Mouse (Mus musculus) T-cell, adult 2 months (primary cell): ENCODE results near the gene Nostrin.

ENCODE experiments used
- DNase-seq: peaks from one replicate; pipeline ENCODE4 v3.0.0; 2022; ENCODE audit warnings: low spot score

The Nostrin gene

DNA sequence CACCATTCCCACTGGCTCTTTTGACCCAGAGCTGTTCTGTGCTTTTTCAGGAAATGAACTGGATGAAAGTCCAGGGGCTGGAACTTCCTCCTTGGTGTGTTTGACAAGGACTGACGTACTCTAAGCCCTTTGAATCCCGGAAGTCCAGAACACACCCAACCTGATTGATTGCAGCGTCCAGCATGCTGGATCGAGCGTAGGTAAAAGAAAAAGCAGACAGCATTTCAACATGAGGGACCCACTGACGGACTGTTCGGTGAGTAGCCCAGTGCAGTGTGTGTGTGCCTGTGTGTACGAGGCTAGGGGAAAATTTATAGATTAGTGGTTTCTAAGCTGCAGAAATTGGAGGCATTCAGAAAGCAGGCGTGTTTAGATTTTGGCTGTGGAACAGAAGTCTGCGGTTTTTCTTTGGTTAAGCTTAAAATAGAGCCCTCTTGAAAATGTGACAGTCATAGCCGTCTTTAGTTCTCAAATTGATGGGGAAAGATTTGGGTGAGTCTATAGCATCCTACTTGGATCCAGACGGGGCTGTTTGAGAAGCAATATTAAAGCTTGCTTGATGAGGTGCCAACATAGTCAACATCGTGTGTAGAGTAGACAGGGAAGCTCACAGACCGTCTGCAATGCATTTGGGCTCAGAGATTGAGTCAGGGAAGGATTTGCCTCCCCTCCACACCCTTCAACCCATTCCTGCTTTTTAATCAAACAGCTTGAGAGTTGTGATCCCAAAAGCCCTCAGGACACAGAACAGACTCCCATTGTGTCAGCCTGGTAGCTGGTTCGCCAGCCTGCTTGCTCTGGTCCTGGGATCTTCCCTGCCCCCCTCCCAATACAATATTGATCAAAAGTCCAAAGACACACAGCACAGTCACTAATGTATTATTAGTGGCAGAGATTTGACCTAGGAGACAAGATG lies at the start of gene Nostrin:
TSS of gene Nostrin (plus strand) at position 140 of the 916 bp plus-strand sequence.
- no peak for DNase-seq

DNA sequence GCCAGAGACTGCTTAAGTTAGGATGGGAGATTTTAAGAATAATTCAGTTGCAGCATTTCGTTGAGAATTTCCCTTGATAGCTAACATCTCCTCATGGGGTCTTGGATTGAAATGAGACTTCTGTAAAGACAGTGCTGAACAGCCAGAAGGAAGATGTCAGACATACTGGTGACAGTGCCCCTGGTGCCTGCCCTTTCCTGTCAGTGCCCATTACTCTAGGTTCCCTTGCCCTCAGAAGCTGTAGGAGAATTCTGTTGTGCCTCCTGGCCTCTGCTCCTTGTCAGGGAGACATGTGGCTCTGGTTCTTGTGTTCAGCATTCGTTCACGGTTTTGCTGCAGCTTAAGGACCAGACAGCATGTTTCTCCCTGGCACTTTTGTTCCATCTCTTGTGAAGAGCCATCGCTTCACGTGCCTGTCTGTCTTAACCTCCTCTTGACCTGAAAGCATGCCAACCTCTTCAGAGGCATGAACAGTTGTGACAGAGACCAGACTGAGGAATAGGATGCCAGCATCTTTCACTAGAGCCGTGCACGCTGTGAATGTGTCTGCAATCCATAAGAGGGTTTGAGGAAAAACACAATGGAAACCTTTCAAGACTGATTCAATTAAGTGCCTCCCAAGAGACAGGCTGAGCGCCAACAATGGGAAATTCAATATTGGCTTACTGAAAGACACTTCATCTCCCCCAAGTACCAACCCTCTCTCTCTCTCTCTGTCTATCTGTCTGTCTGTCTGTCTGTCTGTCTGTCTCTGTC lies 48.9 kb upstream of the Nostrin start:
- DNase-seq, result no peak

DNA sequence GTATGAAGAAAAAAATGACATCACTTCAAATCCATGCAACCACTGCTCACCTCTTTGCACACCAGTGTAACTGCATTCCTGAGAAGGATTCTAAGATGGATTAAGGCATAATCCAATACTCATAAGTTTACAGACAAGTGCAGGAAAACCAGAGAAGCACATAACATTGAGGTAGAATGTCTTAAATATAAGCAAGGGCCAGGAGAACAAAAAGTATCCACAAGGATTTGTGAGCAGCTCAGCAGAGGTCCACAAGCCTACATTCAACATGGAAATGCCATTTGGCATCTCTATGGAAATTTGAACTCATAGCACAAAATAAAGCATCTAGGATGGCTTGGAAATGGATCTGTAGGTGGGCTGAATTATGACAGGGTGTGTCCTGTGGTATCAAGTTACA lies 39.8 kb upstream of the Nostrin start:
- no peak for DNase-seq

DNA sequence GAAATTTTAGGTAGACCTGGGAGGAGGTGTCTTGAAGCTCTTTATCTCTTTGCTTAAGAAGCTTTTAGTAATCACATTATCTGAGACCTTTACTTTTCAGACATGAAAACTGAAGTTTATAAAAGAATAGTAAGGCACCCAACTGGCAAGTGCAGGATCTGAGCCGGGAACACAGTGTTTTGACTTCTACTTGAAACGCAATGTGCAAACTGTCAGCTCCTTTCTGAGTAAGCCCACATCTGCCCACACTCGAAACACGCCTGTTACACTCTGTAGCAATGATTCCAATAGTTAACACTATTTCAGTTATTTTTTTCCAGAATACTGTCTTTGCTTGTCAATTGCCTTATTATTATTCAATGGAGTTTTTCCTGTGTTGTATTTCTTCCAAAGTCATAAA lies 38.8 kb upstream of the Nostrin start:
- DNase-seq, result no peak

DNA sequence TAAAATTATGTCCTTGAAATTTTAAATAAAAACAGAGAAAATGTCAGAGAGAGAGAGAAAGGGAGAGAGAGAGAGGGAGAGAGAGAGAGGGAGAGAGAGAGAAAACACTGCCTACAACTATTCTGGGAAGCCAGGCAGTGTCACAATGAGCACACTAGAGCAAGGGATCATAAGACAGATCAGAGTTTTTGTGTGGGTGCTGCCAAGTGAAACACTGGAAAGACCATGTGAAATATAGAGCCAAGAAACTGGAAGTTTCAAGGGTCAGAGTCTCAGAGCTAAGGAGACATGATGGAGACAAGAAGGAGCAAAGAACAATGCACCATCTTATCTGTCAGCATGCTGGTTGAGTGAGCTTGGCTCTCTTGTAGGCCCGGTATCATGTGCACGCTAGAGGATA lies 38.1 kb upstream of the Nostrin start:
- DNase-seq, result no peak

DNA sequence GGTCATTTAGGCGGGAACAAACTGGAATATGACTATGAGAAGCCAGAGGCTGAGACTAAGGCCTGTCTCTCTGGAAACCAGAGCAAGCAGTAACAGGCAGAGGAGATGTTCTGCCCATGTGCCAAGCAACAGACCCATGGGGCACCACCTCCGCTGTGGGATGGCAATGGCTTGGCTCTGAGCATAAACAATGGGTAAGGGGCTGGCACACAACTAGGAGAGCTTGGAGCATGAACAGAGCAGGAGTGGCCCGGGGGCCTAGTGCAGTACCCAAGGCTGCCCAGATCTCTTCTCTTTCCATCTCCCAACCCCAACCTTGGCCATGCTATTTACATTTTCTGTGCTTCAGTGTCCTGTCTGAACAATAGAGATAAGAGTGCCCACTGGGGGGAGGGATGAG lies 36.9 kb upstream of the Nostrin start:
- no peak for DNase-seq

DNA sequence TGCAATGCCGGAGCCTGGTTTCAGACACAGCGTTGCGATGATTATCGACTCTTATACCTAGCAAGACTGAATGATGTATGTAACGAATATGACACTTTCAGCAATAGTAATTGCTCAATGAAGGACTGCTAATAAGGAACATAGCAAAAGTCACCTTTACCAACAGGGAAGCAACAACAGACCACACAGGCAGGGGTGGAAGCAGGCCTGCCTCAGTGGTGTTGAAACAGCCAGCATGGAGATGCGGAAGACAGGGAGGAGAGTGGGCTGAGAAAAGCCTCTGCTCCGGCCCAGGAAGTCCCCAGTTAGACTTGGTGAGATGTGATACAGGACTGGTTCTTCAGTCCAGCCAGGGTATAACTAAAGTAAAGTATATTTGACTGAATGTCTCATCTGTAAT lies 36.5 kb upstream of the Nostrin start:
- no peak for DNase-seq

DNA sequence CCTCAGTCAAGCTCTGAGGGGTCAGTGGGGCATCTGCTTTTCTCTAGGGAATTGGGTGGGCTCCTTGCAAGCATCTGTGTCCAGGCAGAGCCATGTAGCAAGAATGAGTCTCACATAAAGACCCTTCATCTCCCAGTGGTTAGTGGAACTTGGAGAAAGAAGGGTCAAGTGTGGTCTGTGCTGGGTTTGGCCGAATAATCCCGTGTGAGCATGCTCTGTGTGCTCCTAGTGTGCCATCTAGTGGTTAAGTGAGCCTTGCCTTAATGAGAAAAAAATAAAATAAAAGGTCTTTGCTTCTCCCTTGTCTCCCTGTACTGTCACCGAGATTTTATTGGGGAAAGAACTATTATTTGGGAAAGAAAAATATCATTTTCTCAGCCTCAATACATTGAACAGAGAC lies 34.9 kb upstream of the Nostrin start:
- no peak for DNase-seq

DNA sequence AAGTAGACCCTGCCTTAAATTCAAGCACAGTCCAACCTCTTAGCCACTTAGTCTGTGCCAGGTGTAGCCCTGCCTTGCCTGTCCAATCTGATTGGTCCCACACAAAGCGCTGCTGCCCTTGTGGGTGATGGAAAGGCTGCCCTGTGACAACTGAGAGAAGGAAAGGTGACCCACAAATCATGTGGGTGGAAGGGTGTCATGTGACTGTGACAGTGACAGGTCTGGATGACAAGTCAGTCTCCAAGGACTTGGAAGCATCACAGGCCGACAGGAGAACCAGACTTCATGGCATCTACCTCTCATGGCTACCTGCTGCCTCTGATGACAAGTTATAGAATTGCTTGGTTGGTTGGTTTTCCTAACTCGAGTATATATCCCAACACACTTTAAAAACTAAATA lies 32.1 kb upstream of the Nostrin start:
- DNase-seq, result no peak

DNA sequence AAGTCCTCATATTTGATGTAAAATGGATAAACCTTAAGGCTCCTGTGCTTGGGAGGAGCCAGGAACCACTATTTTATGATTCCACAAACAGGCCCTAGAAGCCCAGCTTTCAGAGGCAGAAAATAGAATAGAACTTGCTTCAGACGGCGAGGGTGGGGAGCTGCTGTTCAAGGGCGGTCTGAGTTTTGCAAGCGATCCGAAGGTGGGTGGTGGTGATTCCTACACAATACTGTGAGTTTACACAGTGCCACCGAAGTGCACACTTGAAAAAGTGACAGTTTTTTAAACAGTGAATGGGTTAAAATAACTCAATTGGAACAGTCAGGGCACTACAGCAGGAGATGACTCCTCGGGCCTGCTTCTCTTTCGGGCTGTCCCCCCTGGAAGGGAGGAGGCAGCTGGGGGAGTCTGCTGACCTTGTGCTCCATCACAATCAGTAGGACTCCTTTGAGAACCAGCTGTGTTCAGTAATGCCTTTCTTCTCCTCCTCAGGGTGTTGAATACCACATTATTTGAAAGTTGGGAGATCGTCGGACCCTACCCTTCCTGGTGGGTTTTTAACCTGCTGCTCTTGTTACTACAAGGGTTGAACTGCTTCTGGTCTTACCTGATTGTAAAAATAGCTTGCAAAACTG lies 31.0 kb upstream of the Nostrin start:
- no peak for DNase-seq

DNA sequence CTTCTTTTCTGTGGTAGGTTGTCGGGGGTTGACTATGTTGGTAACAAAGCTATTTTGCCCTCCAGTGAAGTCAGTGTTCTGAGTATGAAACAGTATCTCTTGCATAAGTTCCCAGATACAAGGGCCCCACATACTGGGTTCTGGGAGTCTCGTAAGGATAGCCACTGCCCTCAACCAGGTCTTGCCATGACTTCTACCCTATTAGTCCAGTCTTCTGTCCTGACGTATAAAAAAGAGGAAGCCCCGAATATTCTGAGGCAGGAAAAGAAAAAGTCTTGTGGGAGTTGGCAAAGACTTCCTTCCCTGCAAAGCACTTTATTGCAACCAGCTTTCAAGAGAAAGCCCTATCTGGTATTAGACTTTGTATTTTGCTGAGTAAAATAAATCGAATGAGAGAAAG lies 26.4 kb upstream of the Nostrin start:
- no peak for DNase-seq

DNA sequence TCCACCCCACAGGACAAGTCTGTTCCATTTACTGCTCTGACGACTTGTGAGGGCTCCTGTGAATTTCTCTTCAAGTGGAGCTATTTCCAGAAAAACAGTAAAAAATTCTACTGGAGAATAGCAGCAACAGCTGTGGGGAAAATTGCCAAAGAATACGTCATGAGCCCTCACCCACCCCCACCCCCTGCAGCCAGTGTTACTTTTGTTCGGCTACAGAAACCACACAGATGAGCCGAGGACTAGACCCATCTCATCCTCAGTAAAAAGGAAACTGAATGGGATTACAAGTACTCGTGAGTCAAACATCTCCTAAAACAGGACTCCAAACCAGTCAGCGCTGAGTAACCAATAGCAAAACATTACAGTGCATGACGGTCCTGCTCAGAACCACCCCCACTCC lies 25.9 kb upstream of the Nostrin start:
- no peak for DNase-seq

DNA sequence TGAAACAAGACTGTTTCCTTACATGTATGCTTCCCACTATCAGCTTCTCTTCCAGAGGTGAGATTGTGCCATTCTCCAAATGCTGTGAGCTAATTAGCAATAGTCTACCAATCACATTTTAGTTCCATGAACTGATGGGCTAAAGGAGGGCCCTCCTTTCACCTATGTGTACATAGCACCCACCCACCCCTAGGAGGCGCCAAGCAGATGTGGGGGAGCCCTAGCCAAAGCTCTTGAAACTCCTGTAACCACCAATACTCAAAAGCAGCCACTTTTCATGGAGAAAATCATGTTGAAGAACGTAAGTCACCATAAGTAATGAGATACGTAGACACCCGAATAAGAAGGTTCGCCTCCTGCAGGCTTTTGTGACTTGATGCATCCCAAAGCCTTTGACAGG lies 23.0 kb upstream of the Nostrin start:
- DNase-seq, result no peak

DNA sequence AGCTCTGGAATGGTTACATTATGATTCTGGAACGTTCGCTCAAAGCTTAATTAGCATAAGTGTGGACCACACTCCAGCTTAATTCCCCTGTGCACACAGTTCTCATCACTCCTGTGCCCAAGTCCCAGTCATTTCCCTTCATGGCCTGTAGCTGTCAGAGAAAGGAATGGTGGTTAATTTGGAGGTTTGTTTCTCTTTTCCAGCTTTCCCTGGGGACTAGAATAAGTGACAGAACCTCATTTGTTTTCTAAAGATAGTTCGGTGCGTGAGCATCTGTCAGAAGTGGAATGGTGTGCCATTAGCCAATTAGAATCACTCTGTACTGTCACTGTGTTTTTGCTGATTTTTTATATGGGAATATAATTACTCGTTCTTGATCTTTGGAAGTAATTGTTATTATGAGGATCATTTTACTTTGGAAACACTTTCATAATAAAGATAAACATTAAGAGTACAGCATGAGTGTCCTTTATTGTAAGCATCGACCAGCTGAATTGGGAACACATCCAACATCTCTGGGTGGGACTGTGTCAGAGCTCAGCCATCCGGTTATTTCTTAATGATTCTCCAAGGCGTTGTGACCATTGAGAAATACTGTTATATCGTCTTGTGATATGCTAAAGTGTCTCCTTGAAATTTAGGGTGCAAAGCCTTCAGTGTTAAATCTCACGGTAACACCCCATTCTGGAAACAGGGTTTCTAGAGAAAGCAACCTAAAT lies 21.6 kb upstream of the Nostrin start:
- no peak for DNase-seq

DNA sequence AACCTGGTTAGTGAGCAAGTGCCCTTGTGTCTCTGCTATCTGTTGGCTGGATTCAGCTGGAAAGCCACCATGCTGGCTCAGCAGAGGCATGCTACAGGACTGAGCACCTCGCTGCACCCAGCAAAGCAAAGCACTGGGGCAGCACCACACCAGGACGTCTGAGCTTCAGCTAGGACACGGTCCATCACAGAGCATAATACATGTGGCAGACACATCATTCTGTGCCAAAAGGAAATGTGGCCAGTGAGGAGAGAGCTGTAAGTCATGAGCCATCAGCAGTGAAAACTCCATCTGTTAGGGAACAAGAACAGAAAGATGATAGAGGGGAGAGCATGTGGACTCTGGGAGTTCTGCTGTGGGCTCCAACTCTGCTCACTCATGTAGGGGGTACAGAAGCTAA lies 19.7 kb upstream of the Nostrin start:
- no peak for DNase-seq

DNA sequence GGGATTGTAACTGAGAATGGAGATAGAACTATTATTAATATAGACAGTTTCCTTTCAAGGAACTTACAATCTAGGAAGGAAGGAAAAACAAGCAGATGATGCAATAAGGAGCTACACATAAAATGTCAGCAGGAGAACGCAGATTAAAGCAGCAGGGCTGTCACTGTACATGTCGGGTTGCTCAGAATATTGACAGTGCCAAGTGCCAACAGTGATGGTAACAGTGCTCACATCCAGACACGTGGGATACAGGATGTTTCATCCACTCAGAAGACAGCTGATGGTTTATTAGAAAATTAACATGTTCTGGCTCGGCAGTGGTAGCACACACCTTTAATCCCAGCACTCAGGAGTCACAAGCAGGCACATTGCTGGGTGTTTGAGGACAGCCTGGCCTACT lies 18.8 kb upstream of the Nostrin start:
- DNase-seq, result no peak

DNA sequence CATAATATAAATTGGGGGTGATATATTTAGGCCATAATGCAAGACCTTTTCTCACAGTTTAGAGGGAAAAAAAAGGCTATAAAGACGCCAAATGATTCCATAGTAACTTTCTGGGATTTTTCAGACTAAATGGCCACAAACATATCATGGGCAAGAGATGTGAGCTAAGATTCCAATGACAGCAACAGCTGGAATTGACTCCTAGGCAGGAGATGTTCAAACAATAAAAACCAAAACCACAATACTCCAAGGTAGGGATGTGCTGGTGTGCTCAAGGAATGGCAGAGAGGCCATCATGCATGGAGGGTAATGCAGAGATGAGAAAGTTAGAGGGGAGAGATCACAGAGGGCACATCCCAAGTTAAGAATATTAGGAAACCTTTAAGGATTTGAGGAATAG lies 16.6 kb upstream of the Nostrin start:
- no peak for DNase-seq

DNA sequence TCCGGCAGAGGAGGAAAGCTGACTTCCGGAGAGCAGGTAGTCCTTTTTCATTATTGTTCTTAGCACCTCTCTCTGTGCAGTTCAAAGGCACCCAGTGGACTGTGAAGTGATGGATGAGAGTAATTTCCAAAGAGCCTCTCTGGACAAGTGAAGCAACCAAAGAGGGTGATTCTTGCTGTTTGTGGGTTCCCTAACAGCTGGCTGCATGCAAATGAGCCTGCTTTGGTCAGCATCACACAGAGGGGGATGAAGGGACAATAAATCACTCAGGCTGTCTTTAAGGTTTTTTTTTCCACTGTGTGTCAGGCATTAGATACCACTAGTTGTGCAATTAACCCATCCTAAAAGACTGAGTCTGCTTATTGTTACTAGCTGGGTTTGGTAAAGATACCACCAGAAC lies 15.9 kb upstream of the Nostrin start:
- DNase-seq, result no peak

DNA sequence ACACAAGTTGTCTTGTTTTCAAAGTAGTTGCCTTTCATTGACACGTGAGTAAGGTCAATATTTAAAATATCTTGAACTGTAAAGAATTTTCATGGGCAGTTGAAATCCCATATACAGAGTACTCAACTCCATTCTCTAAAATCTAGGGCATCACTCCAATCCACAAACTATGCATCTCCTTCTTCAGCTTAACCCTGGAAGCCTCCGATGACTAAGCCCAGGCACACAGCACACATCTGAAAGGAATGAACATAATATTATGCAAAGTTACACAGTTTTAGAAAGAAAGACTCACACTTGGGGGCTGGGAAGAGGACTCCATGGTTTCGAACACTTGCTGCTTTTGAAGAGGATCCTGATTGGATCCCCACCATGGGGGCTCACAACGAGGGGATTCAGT lies 13.9 kb upstream of the Nostrin start:
- no peak for DNase-seq

DNA sequence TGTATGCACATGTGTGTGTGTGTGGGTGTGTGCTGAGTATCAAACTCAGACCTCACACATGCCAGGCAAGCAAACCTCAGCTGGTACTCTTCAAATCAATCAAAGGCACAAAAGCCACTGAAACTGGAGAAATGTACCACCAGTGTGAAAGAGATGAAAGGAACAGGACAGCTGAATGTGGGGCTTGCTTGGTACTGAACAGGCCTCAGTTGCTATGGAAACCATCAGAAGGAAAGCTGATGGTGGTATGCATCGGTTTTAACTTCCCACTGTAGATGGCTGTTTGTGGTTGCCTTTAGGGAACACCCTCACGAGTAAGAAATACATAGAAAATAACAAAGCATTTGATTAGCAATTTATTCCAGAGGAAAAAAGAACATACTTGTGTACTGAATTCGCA lies 10.2 kb upstream of the Nostrin start:
- no peak for DNase-seq

DNA sequence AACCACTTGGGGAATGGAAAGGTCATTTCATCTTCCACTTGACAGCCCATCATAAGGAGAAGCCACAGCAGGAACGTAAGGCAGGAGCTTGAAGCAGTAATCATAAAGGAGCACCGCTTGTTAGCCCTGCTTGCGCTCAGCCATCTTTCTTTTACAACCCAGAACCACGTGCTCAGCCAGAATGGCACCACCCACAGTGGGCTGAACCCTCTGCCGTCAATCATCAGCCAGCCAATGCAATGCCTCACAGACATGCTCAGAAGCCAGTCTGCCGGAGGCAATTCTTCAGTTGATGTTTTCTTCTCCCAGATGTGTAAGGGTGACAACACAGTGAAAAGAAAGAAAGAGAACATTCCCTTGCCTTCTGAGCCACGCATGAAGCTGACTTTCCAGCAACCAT lies 7.3 kb upstream of the Nostrin start:
- DNase-seq, result no peak

DNA sequence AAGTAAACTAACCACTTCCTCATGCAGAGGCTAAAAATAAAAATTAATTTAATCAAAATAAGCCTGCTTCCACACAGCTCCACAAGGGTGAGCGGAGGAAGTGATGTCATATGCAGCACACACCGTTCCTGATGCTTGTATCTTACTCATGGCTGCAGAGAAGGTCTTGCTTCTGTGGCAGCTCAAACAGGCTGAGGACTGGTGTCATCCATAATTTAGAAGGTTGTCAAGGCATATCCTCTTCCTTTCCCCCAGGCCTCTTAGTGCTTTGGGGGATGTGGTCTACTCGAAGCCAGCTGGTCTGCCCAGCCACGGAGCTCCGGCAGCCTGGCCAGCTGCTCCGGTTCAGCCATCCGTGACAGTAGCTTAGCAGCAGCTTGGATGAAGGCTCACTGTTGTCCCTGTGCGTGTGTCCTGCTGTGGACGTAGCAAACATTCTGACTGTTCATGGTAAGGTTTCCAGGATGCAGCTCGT lies 6.6 kb upstream of the Nostrin start:
- no peak for DNase-seq
